Mouse (Mus musculus): ENCODE measurements around the gene Cmss1.

The Cmss1 gene

GRCm38 (mm10) chr16:57606444-57607227 lies at the start of gene Cmss1:
TSS of gene Cmss1 (minus strand) at chr16:57606864.
- peak; percentile 89 for DNase-seq

- no peak for DNase-seq
Measured at GRCm38 (mm10) chr16:57649888-57650287, 43.2 kb upstream of the Cmss1 start.

DNA sequence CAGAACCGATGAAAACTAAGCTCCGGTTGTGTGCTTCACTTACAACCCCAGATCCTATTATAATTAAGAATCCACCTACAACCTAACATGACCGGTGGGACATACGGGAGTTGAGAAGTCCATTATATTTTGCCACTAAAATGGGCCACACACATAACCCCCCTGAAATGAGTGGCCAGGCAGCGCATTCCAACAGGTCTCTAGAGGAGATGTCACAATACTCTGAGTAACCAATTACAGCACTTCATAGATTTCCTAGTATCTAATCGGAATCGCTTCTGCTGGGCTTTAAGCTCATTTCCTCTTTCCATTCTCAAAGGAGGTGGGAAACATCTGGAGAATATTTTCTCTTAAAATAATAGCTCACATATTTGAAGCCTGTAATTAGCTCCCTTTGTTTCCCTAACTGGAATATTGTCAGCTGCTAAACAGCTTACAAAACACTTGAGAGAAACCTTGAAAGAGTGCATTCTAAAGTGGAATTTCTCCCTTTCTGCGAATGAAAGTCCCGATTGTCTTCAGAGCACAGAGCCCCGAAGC lies 34.8 kb upstream of the Cmss1 start:
- no peak for DNase-seq

- no peak for DNase-seq
Measured at GRCm38 (mm10) chr16:57634766-57635165, 28.1 kb upstream of the Cmss1 start.

- DNase-seq: peak; percentile 82
Measured at GRCm38 (mm10) chr16:57634191-57634590, 27.5 kb upstream of the Cmss1 start.

GRCm38 (mm10) chr16:57611768-57612167 lies 5.1 kb upstream of the Cmss1 start:
- DNase-seq: peak; percentile 38

DNA sequence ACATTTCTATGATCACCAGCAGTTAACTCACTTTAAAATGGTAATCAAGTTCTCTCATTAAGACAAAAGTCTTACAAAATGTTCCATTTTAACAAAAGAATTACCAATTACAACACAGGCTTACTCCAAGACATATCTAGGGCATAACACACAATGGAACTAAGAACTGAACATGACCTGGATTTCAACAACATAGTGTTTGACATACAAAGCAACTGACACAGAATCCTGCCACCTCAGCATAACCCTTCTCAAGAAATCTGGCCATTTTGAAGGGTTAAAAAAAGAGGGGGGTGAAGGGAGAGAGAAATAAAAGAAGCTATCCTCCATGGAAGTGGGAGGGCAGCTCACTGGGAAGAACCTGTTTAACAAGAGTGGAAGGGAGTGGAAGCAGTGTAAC lies 5.6 kb downstream of the Cmss1 start:
- DNase-seq: no peak

DNA sequence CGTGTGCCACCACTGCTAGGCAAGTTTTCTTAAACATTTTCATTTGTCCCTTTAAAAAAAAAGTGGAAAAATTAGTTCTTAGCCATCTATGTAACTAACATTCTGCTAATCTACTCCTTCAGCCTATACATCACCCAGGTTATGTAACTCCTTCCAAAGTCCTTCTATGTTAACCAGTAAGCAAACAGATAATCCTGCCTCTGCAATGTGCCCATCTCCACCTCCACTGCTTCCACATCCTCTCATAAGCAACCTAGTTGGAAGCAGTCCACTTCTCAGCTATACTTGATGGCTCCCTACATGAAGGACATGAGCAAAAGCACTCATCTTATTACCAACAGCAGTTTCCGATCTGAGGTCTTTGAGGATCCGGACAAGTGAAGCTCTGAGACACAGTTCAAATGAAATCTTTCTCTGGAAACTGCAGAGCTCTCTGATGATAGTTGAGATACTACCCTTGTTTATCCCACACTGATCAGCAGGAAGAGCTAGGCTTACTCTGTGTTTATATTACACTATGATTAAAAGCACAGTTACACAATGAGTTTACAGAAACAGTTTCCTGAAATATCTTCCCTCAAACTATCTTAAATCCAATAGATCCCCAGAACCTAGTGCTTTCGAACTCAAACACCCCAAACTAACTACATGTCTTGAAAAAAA lies 9.2 kb downstream of the Cmss1 start:
- no peak for DNase-seq

DNA sequence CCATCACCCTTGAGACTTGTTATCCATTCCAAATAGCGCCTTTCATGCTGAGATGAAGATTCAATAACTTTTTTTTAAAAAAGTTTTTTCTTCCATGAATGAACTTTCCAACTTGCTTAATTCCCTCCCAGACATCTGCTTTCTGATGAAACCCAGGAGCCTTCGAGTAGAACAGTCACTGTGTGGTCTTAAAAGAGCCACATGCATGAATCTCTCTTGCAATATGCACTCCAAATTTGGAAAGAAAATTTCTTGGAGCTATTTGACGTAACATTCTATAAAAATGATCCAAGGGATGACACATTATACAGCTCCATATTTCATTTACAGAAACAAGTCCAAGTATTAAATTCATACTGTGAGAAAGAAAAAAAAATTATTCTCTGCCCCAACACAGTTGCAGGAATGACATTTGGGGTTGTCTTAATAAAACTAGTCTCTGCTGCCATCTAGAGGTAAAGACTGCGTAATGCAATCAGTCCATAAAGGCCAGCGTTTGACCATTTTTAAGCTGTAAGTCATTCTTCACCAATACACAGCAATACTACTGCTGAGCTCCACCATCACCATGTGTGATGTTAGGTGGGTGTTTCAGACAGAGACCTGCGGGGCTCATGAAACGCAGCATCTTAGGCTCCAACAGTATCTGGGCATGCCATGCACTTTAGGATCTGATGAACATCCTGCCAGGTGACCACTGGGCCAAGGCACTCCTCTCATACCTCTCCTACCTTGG lies 13.1 kb downstream of the Cmss1 start:
- peak; percentile 70 for DNase-seq

DNA sequence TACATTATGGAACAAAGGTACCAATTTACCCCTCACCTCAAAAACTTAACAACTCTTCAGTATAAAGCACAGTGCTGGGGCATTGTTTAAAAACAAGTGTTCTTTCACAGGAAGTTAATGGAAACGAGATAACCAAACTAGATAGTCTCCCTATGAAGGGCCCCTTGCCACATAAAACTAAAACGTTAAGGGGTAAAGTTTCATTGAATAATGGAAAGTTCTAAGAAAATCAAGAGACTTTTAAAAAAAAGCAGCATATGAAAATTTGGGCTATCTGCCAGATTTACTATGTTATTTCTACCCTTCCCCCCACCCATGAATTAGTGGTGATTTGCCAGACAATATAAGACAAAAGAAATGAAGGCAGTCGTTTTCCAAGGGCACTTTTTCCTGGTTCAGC lies 21.5 kb downstream of the Cmss1 start:
- no peak for DNase-seq

DNA sequence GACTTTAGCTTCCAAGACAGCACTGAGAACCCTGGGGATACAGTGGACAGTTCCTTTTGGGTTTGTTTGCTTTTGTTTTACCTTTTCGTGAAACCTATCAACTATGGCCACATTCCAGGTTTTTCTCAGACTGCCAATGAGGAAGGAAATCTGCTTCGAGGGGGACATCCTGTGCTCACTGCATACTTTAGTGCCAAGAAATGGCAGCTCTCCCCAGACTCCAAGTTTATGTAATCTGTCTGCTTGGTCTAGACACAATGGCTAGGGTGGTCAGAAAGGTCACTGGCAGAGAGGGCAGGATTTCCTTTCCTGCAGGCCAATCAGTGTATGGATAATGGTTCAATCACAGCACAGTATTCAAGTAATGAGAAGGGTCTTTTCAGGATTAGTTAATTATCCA lies 24.7 kb downstream of the Cmss1 start:
- peak; percentile 63 for DNase-seq

DNA sequence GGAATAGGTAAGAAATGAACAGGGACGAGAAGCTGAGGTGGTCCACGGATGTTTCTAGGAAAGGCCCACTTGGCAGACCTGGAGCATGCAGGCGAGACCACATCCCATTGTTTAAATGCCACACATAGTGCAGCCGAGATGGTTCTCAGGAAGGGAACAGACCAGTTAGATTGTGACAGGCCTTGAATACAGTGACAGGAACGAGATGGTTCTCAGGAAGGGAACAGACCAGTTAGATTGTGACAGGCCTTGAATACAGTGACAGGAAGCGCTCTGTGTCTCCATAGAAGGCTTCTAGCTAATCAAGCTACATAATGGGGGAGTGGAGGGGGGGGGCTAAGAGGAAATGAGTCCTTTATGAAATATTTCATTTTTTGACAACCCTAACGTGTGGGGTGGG lies 26.6 kb downstream of the Cmss1 start:
- peak; percentile 33 for DNase-seq

DNA sequence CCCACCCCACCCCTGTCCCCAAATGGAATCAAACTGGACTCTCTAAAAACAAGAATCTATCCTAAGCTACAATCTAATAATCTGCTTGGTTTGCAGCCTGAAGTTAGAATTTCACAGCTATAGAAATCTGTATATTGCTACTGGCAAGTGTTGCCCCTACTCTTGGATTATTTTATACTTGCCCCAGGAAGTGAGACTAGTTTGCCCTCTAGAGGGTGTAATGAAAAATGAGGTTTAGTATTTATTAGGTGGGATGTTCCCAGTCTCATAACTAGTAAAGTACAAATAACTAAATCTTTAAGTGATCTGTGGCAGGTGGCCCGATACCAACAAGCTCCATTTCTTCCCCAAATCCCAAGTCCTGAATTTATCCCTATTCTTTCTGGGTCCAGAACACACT lies 29.1 kb downstream of the Cmss1 start:
- no peak for DNase-seq

- DNase-seq: no peak
Measured at GRCm38 (mm10) chr16:57575764-57576388, 30.8 kb downstream of the Cmss1 start.

GRCm38 (mm10) chr16:57573831-57574230 lies 32.8 kb downstream of the Cmss1 start:
- DNase-seq: no peak

- no peak for DNase-seq
Measured at GRCm38 (mm10) chr16:57570789-57571311, 35.8 kb downstream of the Cmss1 start.

DNA sequence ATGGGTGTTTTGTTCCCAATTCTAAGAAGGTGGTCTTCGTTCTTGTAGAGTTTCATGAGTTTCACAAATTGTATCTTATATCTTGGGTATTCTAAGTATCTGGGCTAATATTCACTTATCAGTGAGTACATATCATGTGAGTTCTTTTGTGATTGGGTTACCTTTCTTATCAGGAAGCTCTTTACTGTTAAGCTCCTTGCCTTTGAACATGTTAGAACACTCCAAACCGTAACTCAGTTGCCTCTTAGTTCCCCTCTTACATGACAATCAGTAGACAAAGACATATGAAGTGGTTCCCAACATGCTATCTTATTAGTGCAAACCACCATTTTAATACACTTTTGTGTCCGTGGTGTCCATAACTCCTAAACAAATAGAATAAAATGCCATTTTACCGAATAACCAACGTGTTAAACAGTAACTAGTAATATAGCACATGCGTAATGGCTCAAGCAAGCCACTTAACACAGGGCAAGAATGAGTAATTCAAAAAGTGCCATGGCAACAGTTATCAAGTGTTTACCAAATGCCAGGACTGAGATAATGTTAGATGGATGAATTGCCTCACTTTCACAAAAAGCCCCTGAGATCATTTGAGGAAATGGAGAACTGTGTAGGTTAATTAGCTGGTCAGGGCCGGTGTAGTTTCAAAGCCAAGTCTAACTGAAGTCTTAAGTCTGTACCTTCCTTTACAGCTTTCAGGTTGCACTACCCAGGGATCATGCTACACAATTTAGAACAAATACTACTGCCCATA lies 37.8 kb downstream of the Cmss1 start:
- DNase-seq: no peak

GRCm38 (mm10) chr16:57566215-57566614 lies 40.4 kb downstream of the Cmss1 start:
- DNase-seq: no peak

GRCm38 (mm10) chr16:57564807-57565206 lies 41.9 kb downstream of the Cmss1 start:
- no peak for DNase-seq

DNA sequence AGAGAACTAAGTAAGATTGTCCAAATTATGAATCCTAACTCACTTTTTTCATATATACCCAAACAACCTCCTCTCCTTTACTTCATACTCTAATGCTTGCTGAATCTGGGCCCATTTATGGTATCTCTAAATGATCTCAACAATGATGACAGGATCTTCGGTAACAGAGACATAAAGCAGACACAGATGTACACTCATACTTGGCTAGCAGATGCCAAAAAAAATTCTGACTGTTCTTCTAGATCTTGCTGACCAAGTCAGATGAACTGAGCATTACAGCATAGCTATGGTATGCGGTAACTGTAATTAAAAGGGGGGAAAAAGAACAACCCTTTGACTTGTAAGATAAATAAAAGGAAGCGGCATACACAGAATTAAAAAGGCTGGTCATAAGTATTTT lies 43.2 kb downstream of the Cmss1 start:
- no peak for DNase-seq

- no peak for DNase-seq
Measured at GRCm38 (mm10) chr16:57560185-57560584, 46.5 kb downstream of the Cmss1 start.

GRCm38 (mm10) chr16:57558258-57558657 lies 48.4 kb downstream of the Cmss1 start:
- no peak for DNase-seq

Measured in lung, postnatal 10 days (tissue).